Mouse (Mus musculus) kidney, postnatal 0 days (tissue): ENCODE data around the gene Rasl11a. TPM values are rescaled to one million over a fixed set of nuclear protein-coding genes. Genes with fewer than 3 reads are reported as not detected.

Experiments
- ATAC-seq: fragments of 200-750 bp; cut with Nextera tagmentation; replicated peaks from 2 replicates; pipeline ENCODE4 v1.8.0; 2017; ENCODE audit warnings: low read depth, moderate number of reproducible peaks, moderate TSS enrichment, moderate library complexity; ENCODE audit not compliant: low FRiP score
- DNase-seq: peaks from one replicate; pipeline ENCODE4 v3.0.0-alpha.2; 2016; ENCODE audit warnings: low spot score
- H3K27ac ChIP-seq: fragments of 300-500 bp; sonication (generic); 2 replicates; pipeline ENCODE4 v1.5.1; 2014; ENCODE audit warnings: mild to moderate bottlenecking
- H3K27me3 ChIP-seq: fragments of 300-500 bp; sonication (generic); 2 replicates; pipeline ENCODE4 v1.6.1; 2014; ENCODE audit warnings: low read length, mixed read lengths; ENCODE audit not compliant: insufficient read depth
- H3K36me3 ChIP-seq: fragments of 300-500 bp; sonication (generic); 2 replicates; pipeline ENCODE4 v1.6.1; 2014; ENCODE audit warnings: low read length, mixed read lengths; ENCODE audit not compliant: insufficient read depth
- H3K4me1 ChIP-seq: fragments of 300-500 bp; sonication (generic); replicated peaks from 2 replicates; pipeline ENCODE4 v1.6.1; 2014; ENCODE audit warnings: antibody characterized with exemption, low read length, mixed read lengths; ENCODE audit not compliant: insufficient read depth
- H3K4me2 ChIP-seq: fragments of 300-500 bp; sonication (generic); 2 replicates; pipeline ENCODE4 v1.6.1; 2014; ENCODE audit warnings: mild to moderate bottlenecking, low read length, moderate library complexity, mixed read lengths
- H3K4me3 ChIP-seq: fragments of 300-500 bp; sonication (generic); replicated peaks from 2 replicates; pipeline ENCODE4 v1.5.1; 2014; ENCODE audit warnings: low read depth, low read length
- H3K9ac ChIP-seq: fragments of 300-500 bp; sonication (generic); 2 replicates; pipeline ENCODE4 v1.6.1; 2014; ENCODE audit warnings: low read depth, low read length
- H3K9me3 ChIP-seq: fragments of 300-500 bp; sonication (generic); replicated peaks from 2 replicates; pipeline ENCODE4 v1.6.1; 2016; ENCODE audit warnings: low read length, inconsistent platforms, mixed read lengths
- CTCF ChIP-seq: IDR thresholded peaks from 2 replicates; pipeline ENCODE4 v1.5.1; 2016; ENCODE audit warnings: antibody characterized with exemption, low read depth, mild to moderate bottlenecking, moderate library complexity
- WGBS: fragments of 180-500 bp; shearing (Covaris S2); extraction: QIAGEN DNeasy Blood & Tissue Kit; methylation state at CpG from one replicate; pipeline ENCODE4 v1.1.7; 2014; 5-methylcytosine and 5-hydroxymethylcytosine counted together
- polyA plus RNA-seq: library from polyadenylated mRNA; unstranded; fragments of >200 nt; fragmentation: Nextera tagmentation; extraction: Ambion mirVana; gene quantifications from 2 replicates; pipeline ENCODE4 v1.2.1, GENCODE M21; 2015

Gene Rasl11a
- polyA plus RNA-seq, 1 experiment from 2014 or later: 115 TPM

GRCm38 (mm10) chr5:146840422-146840821 is 4.4 kb upstream of the Rasl11a start:
- Histone ChIP-seq H3K4me2 (no peak overlapping the region), H3K27me3 (no peaks in the 10 kb centered on the region)
- 76% methylated on average over 4 of the region's 4 CpGs for WGBS

GRCm38 (mm10) chr5:146841301-146841700 is 3.6 kb upstream of the Rasl11a start:
- H3K4me3 ChIP-seq: no peak overlapping the region
- 50% methylated on average over 5 of the region's 5 CpGs for WGBS
- TF ChIP-seq CTCF: no peak
- no peaks in the 10 kb centered on the region for H3K9me3 ChIP-seq
- H3K36me3 ChIP-seq: peaks cover 19% of the 10 kb centered on the region
- H3K27ac ChIP-seq: no peak overlapping the region; the same call in 1 of the 2 replicates
- no peaks in the 10 kb centered on the region for H3K4me1 ChIP-seq
- H3K9ac ChIP-seq: no peak overlapping the region
- no peaks in the 10 kb centered on the region for H3K27me3 ChIP-seq
- peak; percentile 55 for DNase-seq
- no peak overlapping the region for H3K4me2 ChIP-seq
- no peak for ATAC-seq

More at GRCm38 (mm10) chr5:146840422-146840821, 4.4 kb upstream of the Rasl11a start:
- H3K4me1 ChIP-seq: no peaks in the 10 kb centered on the region
- no peak overlapping the region for H3K27ac ChIP-seq
- H3K4me3 ChIP-seq: no peak overlapping the region
- no peak overlapping the region for H3K9ac ChIP-seq
- ATAC-seq (no peak), DNase-seq (no peak)
- peaks cover 26% of the 10 kb centered on the region for H3K36me3 ChIP-seq
- no peak for TF ChIP-seq CTCF
- no peaks in the 10 kb centered on the region for H3K9me3 ChIP-seq

- TF ChIP-seq CTCF: no peak
- peaks cover 12% of the 10 kb centered on the region; the same call in 1 of the 2 replicates for H3K36me3 ChIP-seq
- WGBS: 62% methylated on average over 4 of the region's 4 CpGs
- H3K9ac ChIP-seq: no peak overlapping the region
- DNase-seq (no peak), ATAC-seq (no peak)
- H3K4me2 ChIP-seq: no peak overlapping the region
- H3K4me1 ChIP-seq: peaks cover 4% of the 10 kb centered on the region; the same call in 1 of the 2 replicates
- no peaks in the 10 kb centered on the region for H3K9me3 ChIP-seq
- H3K27me3 ChIP-seq: no peaks in the 10 kb centered on the region
- H3K4me3 ChIP-seq: no peak overlapping the region
- H3K27ac ChIP-seq: no peak overlapping the region; the same call in 1 of the 2 replicates
Observed at GRCm38 (mm10) chr5:146841996-146842395, 2.9 kb upstream of the Rasl11a start.

GRCm38 (mm10) chr5:146844301-146844941 is 450 bp upstream of the Rasl11a start:
- no peaks in the 10 kb centered on the region for H3K27me3 ChIP-seq
- peak overlapping the region; percentile 87; the same call in 1 of the 2 replicates for H3K27ac ChIP-seq
- DNase-seq: no peak
- peak overlapping the region; percentile 69 for H3K4me3 ChIP-seq
- 0 out of 2 replicates have a peak, but pooled peaks have one; percentile 4 for ATAC-seq
- H3K4me2 ChIP-seq: peak overlapping the region; percentile 84
- peak; percentile 53 for TF ChIP-seq CTCF
- peaks cover 6% of the 10 kb centered on the region; the same call in 1 of the 2 replicates for H3K4me1 ChIP-seq
- H3K36me3 ChIP-seq: 0 out of 2 replicates have a peak, but pooled peaks cover 2% of the 10 kb centered on the region
- no peaks in the 10 kb centered on the region for H3K9me3 ChIP-seq
- 16% methylated on average over 6 of the region's 6 CpGs for WGBS
- H3K9ac ChIP-seq: peak overlapping the region; percentile 68

GRCm38 (mm10) chr5:146846489-146846888 is 1.6 kb downstream of the Rasl11a start:
- peak overlapping the region; percentile 84 for H3K4me2 ChIP-seq
- peak overlapping the region; percentile 69 for H3K4me3 ChIP-seq
- H3K9ac ChIP-seq: no peak overlapping the region
- WGBS: 3% methylated on average over 2 of the region's 2 CpGs
- 0 out of 2 replicates have a peak, but pooled peaks cover 2% of the 10 kb centered on the region for H3K36me3 ChIP-seq
- no peak for TF ChIP-seq CTCF
- H3K27me3 ChIP-seq: no peaks in the 10 kb centered on the region
- H3K27ac ChIP-seq: peak overlapping the region; percentile 87
- no peak; the same call in 1 of the 2 replicates for ATAC-seq
- peak; percentile 95 for DNase-seq
- H3K9me3 ChIP-seq: no peaks in the 10 kb centered on the region
- H3K4me1 ChIP-seq: peaks cover 6% of the 10 kb centered on the region; the same call in 1 of the 2 replicates

- Histone ChIP-seq H3K9ac (no peak overlapping the region), H3K27ac (no peak overlapping the region), H3K9me3 (no peaks in the 10 kb centered on the region), H3K27me3 (no peaks in the 10 kb centered on the region), H3K4me2 (no peak overlapping the region), H3K4me3 (no peak overlapping the region), H3K36me3 (0 out of 2 replicates have a peak, but pooled peaks cover 2% of the 10 kb centered on the region), H3K4me1 (peaks cover 6% of the 10 kb centered on the region; the same call in 1 of the 2 replicates)
- DNase-seq (no peak), ATAC-seq (no peak)
- 83% methylated on average over 4 of the region's 4 CpGs for WGBS
- no peak for TF ChIP-seq CTCF
Observed at GRCm38 (mm10) chr5:146848936-146849582, 4.2 kb downstream of the Rasl11a start.
